Comparison of ENCODE assay signal across 21 mouse cellular contexts in genomic region chr16:87320252-87320555, GRCm38 (mm10). TPM values are rescaled to one million over a fixed set of nuclear protein-coding genes. Genes with fewer than 3 reads are reported as not detected.
A peak's percentile ranks its signal among the peaks of the same experiment; 100 is the strongest.
DNase-seq lines count a peak whose midpoint lies in the region; ATAC-seq and TF ChIP-seq lines count a peak whose summit lies in the region.
"Had no signal": no experiment of that assay in that cellular context is flagged by ENCODE, and none has a peak within 500 bp of the region (broad histone marks: within the 10 kb centered on the region; RNA-seq: fewer than 3 reads in every experiment).

No protein-coding gene starts in this region.

- no peak for ATAC-seq in forebrain, embryonic 11.5 days (replicated peaks; ENCODE audit: low FRiP score)
- ATAC-seq in lung, embryonic 16.5 days (ENCODE audit: low read depth) = no peak
- no peak for ATAC-seq in embryonic facial prominence, embryonic 14.5 days (ENCODE audit: low read depth)
- ATAC-seq in limb, embryonic 14.5 days (ENCODE audit: low FRiP score, low read depth) = no peak
- no peak for ATAC-seq in intestine, postnatal 0 days
- ATAC-seq: activated CD4-positive, CD25-positive, alpha-beta regulatory T cell, adult 4 months; CD4-positive, CD25-positive, alpha-beta regulatory T cell, adult 4 months; hindbrain, postnatal 0 days had no signal

- DNase-seq in forebrain, embryonic 10.5 days (ENCODE audit: extremely low spot score, low spot score) = no peak
- DNase-seq in forebrain, embryonic 11.5 days (ENCODE audit: low spot score) = no peak
- no peak for DNase-seq in lung, adult 18-20 months
- no peak for DNase-seq in embryonic facial prominence, embryonic 14.5 days (ENCODE audit: low spot score)
- no peak for DNase-seq in limb, embryonic 14.5 days (ENCODE audit: low spot score)
- DNase-seq in adrenal gland, postnatal 36 days = no peak
- DNase-seq: adrenal gland, postnatal 10 days; cerebellum, adult 11 months; cerebellum, postnatal 14 days; kidney, adult 11 months; liver, embryonic 13.5 days; spleen, adult 18-20 months; thymus, adult 18-20 months had no signal

- no peak overlapping the region for H3K9ac ChIP-seq in forebrain, embryonic 11.5 days (ENCODE audit: low read length)
- H3K9ac ChIP-seq in lung, embryonic 16.5 days (ENCODE audit: low read length) = no peak overlapping the region
- H3K9ac ChIP-seq in embryonic facial prominence, embryonic 14.5 days (ENCODE audit: low read depth, low read length) = no peak overlapping the region
- no peak overlapping the region for H3K9ac ChIP-seq in limb, embryonic 14.5 days (ENCODE audit: low read depth, low read length, severe bottlenecking)
- H3K9ac ChIP-seq in intestine, postnatal 0 days (ENCODE audit: low read depth, low read length) = no peak overlapping the region
- H3K9ac ChIP-seq: heart, embryonic 12.5 days; liver, embryonic 13.5 days had no signal

- H3K36me3 ChIP-seq in forebrain, embryonic 10.5 days (replicated peaks) = no peaks in the 10 kb centered on the region
- no peaks in the 10 kb centered on the region for H3K36me3 ChIP-seq in forebrain, embryonic 11.5 days (ENCODE audit: control insufficient read depth, insufficient read depth, low read length)
- no peaks in the 10 kb centered on the region for H3K36me3 ChIP-seq in lung, embryonic 16.5 days (ENCODE audit: control insufficient read depth, insufficient read depth, low read length)
- no peaks in the 10 kb centered on the region for H3K36me3 ChIP-seq in embryonic facial prominence, embryonic 14.5 days (ENCODE audit: control insufficient read depth, insufficient read depth, low read length)
- no peaks in the 10 kb centered on the region for H3K36me3 ChIP-seq in limb, embryonic 14.5 days (ENCODE audit: control insufficient read depth, insufficient read depth, low read length)
- no peaks in the 10 kb centered on the region for H3K36me3 ChIP-seq in intestine, postnatal 0 days (ENCODE audit: control insufficient read depth, insufficient read depth)
- H3K36me3 ChIP-seq: heart, embryonic 12.5 days; liver, embryonic 13.5 days had no signal

- WGBS in forebrain, embryonic 10.5 days = 36% methylated on average over 2 of the region's 2 CpGs
- WGBS in forebrain, embryonic 11.5 days = 37% methylated on average over 2 of the region's 2 CpGs
- 49% methylated on average over 2 of the region's 2 CpGs for WGBS in lung, embryonic 16.5 days
- WGBS in embryonic facial prominence, embryonic 14.5 days = 25% methylated on average over 2 of the region's 2 CpGs
- 29% methylated on average over 2 of the region's 2 CpGs for WGBS in limb, embryonic 14.5 days
- WGBS in intestine, postnatal 0 days = 64% methylated on average over 2 of the region's 2 CpGs

- no peak overlapping the region for H3K4me3 ChIP-seq in forebrain, embryonic 10.5 days
- no peak overlapping the region for H3K4me3 ChIP-seq in forebrain, embryonic 11.5 days (ENCODE audit: low read depth, low read length)
- H3K4me3 ChIP-seq in lung, embryonic 16.5 days (ENCODE audit: low read length) = no peak overlapping the region
- no peak overlapping the region for H3K4me3 ChIP-seq in embryonic facial prominence, embryonic 14.5 days (ENCODE audit: low read depth, low read length)
- no peak overlapping the region for H3K4me3 ChIP-seq in limb, embryonic 14.5 days (replicated peaks; ENCODE audit: low read length)
- H3K4me3 ChIP-seq in intestine, postnatal 0 days (ENCODE audit: low read depth, low read length) = no peak overlapping the region
- H3K4me3 ChIP-seq: gastrocnemius, adult 2 months; heart, embryonic 12.5 days; liver, embryonic 13.5 days had no signal

- no peak overlapping the region for H3K4me2 ChIP-seq in forebrain, embryonic 11.5 days (ENCODE audit: low read depth, low read length, severe bottlenecking)
- no peak overlapping the region for H3K4me2 ChIP-seq in lung, embryonic 16.5 days (ENCODE audit: low read depth, low read length)
- H3K4me2 ChIP-seq in embryonic facial prominence, embryonic 14.5 days (ENCODE audit: low read depth, low read length) = no peak overlapping the region
- no peak overlapping the region for H3K4me2 ChIP-seq in limb, embryonic 14.5 days (replicated peaks; ENCODE audit: low read depth, low read length, severe bottlenecking)
- H3K4me2 ChIP-seq in intestine, postnatal 0 days (replicated peaks; ENCODE audit: low read depth) = no peak overlapping the region
- H3K4me2 ChIP-seq: heart, embryonic 12.5 days; liver, embryonic 13.5 days had no signal

- TF ChIP-seq CTCF in intestine, postnatal 0 days (IDR thresholded peaks at IDR 0.05; ENCODE audit: low read depth) = no peak

- H3K27ac ChIP-seq in forebrain, embryonic 10.5 days = 0 out of 2 replicates have a peak overlapping the region, but pooled peaks have one; percentile 20
- no peak overlapping the region for H3K27ac ChIP-seq in forebrain, embryonic 11.5 days (ENCODE audit: low read depth, low read length)
- H3K27ac ChIP-seq in lung, embryonic 16.5 days (ENCODE audit: low read length) = peak overlapping the region; percentile 79
- peak overlapping the region; percentile 52 for H3K27ac ChIP-seq in embryonic facial prominence, embryonic 14.5 days (replicated peaks; ENCODE audit: low read depth, low read length)
- peak overlapping the region; percentile 56 for H3K27ac ChIP-seq in limb, embryonic 14.5 days (replicated peaks; ENCODE audit: low read depth, low read length)
- no peak overlapping the region for H3K27ac ChIP-seq in intestine, postnatal 0 days (ENCODE audit: low read depth, low read length)
- H3K27ac ChIP-seq: gastrocnemius, adult 2 months; hindbrain, postnatal 0 days; kidney, postnatal 0 days; liver, embryonic 13.5 days had no signal

- no peaks in the 10 kb centered on the region for H3K9me3 ChIP-seq in forebrain, embryonic 10.5 days
- no peaks in the 10 kb centered on the region for H3K9me3 ChIP-seq in forebrain, embryonic 11.5 days (ENCODE audit: control insufficient read depth, low read length)
- H3K9me3 ChIP-seq in lung, embryonic 16.5 days (ENCODE audit: control insufficient read depth, low read length) = no peaks in the 10 kb centered on the region
- no peaks in the 10 kb centered on the region for H3K9me3 ChIP-seq in embryonic facial prominence, embryonic 14.5 days (ENCODE audit: control insufficient read depth, low read length)
- H3K9me3 ChIP-seq in limb, embryonic 14.5 days (ENCODE audit: control insufficient read depth, low read length) = no peaks in the 10 kb centered on the region
- H3K9me3 ChIP-seq in intestine, postnatal 0 days (ENCODE audit: control insufficient read depth) = no peaks in the 10 kb centered on the region
- H3K9me3 ChIP-seq: heart, embryonic 12.5 days had no signal

- H3K4me1 ChIP-seq in forebrain, embryonic 10.5 days = peaks cover 22% of the 10 kb centered on the region
- H3K4me1 ChIP-seq in forebrain, embryonic 11.5 days (replicated peaks; ENCODE audit: control insufficient read depth, insufficient read depth, low read length) = no peaks in the 10 kb centered on the region
- H3K4me1 ChIP-seq in lung, embryonic 16.5 days (replicated peaks; ENCODE audit: control insufficient read depth, insufficient read depth, low read length) = peaks cover 6% of the 10 kb centered on the region
- peaks cover 19% of the 10 kb centered on the region for H3K4me1 ChIP-seq in embryonic facial prominence, embryonic 14.5 days (ENCODE audit: control insufficient read depth, insufficient read depth, low read length)
- peaks cover 22% of the 10 kb centered on the region for H3K4me1 ChIP-seq in limb, embryonic 14.5 days (ENCODE audit: control insufficient read depth, insufficient read depth, low read length)
- no peaks in the 10 kb centered on the region for H3K4me1 ChIP-seq in intestine, postnatal 0 days (replicated peaks; ENCODE audit: control insufficient read depth, insufficient read depth, low read length)
- H3K4me1 ChIP-seq: liver, embryonic 13.5 days had no signal

- no peaks in the 10 kb centered on the region for H3K27me3 ChIP-seq in forebrain, embryonic 10.5 days (ENCODE audit: poor library complexity, severe bottlenecking)
- no peaks in the 10 kb centered on the region for H3K27me3 ChIP-seq in forebrain, embryonic 11.5 days (ENCODE audit: control insufficient read depth, insufficient read depth, low read length)
- H3K27me3 ChIP-seq in lung, embryonic 16.5 days (ENCODE audit: control insufficient read depth, insufficient read depth, low read depth, low read length) = no peaks in the 10 kb centered on the region
- H3K27me3 ChIP-seq in embryonic facial prominence, embryonic 14.5 days (replicated peaks; ENCODE audit: control insufficient read depth, insufficient read depth, low read length) = no peaks in the 10 kb centered on the region
- H3K27me3 ChIP-seq in limb, embryonic 14.5 days (ENCODE audit: control insufficient read depth, insufficient read depth, low read length) = no peaks in the 10 kb centered on the region
- H3K27me3 ChIP-seq in intestine, postnatal 0 days (replicated peaks; ENCODE audit: control insufficient read depth, insufficient read depth, low read length) = no peaks in the 10 kb centered on the region
- H3K27me3 ChIP-seq: heart, embryonic 12.5 days; liver, embryonic 13.5 days had no signal

- no peak for TF ChIP-seq POLR2A in limb, embryonic 14.5 days (IDR thresholded peaks at IDR 0.05; ENCODE audit: borderline replicate concordance, extremely low read depth, insufficient read depth, insufficient read length)

RNA-seq across cellular contexts. Expression of gene N6amt1, which starts 33.8 kb away (rescaled TPM):
- polyA plus RNA-seq in forebrain, embryonic 10.5 days (2016; fragmentation: Nextera tagmentation; extraction: Ambion mirVana) = 19.0 and 21.7 TPM in 2 replicates
- 17.7 and 19.5 TPM in 2 replicates for polyA plus RNA-seq in forebrain, embryonic 11.5 days (2014; fragmentation: Nextera tagmentation; extraction: Ambion mirVana)
- 20.7 and 23.6 TPM in 2 replicates for polyA plus RNA-seq in lung, embryonic 16.5 days (2015; fragmentation: Nextera tagmentation; extraction: Ambion mirVana)
- 15.8 and 21.4 TPM in 2 replicates for polyA plus RNA-seq in embryonic facial prominence, embryonic 14.5 days (2014; fragmentation: Nextera tagmentation; extraction: Ambion mirVana)
- 22.6 and 25.7 TPM in 2 replicates for polyA plus RNA-seq in limb, embryonic 14.5 days (2012; rRNA removed)
- polyA plus RNA-seq in limb, embryonic 14.5 days (2014; fragmentation: Nextera tagmentation; extraction: Ambion mirVana) = 24.1 and 24.6 TPM in 2 replicates
- total RNA-seq in adrenal gland, postnatal 36 days (2021) = 10 to 100 TPM; 16.7 to 26.1 TPM
- polyA plus RNA-seq in intestine, postnatal 0 days (2015; fragmentation: Nextera tagmentation; extraction: Ambion mirVana) = 16.8 and 18.5 TPM in 2 replicates

Comparison
In these comparisons a context has a peak if more than half of its experiments do, and no peak if none do; other contexts are left out.
1. H3K27ac ChIP-seq: peak in forebrain, embryonic 10.5 days (single experiment), lung, embryonic 16.5 days (single experiment), embryonic facial prominence, embryonic 14.5 days (single experiment) and limb, embryonic 14.5 days (single experiment); none in forebrain, embryonic 11.5 days (single experiment) and intestine, postnatal 0 days (single experiment).